Mouse (Mus musculus): ENCODE results near the gene Gm45753.

- no peak for TF ChIP-seq ZNF384 (IDR thresholded peaks at IDR 0.05; ENCODE audit: low read depth, low read length)
- TF ChIP-seq ZC3H11A (IDR thresholded peaks at IDR 0.05; ENCODE audit: borderline replicate concordance, low read depth, low read length): no peak
- TF ChIP-seq HCFC1 (IDR thresholded peaks at IDR 0.05; ENCODE audit: borderline replicate concordance, insufficient read depth, low read length): no peak
- TF ChIP-seq CHD2 (IDR thresholded peaks at IDR 0.05; ENCODE audit: low read depth, low read length): no peak
Observed at GRCm38 (mm10) chr8:45264918-45265317, 43.3 kb downstream of the Gm45753 start.

All from ES-E14 (cell line).